Mouse (Mus musculus) heart, postnatal 0 days (tissue): ENCODE results near the gene Lamb1. TPM values are rescaled to one million over a fixed set of nuclear protein-coding genes. Genes with fewer than 3 reads are reported as not detected.

Experiments used
- ATAC-seq: fragments of 200-750 bp; cut with Nextera tagmentation; 2 replicates; pipeline ENCODE4 v1.8.0; 2017; ENCODE audit warnings: low read depth, moderate number of reproducible peaks, moderate library complexity; ENCODE audit not compliant: insufficient read depth
- DNase-seq: peaks from one replicate; pipeline ENCODE4 v3.0.0-alpha.2; 2016; ENCODE audit warnings: low spot score
- H3K27ac ChIP-seq: fragments of 300-500 bp; sonication (generic); 2 replicates; pipeline ENCODE4 v1.5.1; 2014; ENCODE audit warnings: low read depth, mild to moderate bottlenecking
- H3K27me3 ChIP-seq: fragments of 300-500 bp; sonication (generic); 2 replicates; pipeline ENCODE4 v1.6.1; 2014; ENCODE audit warnings: low read length, mixed read lengths; ENCODE audit not compliant: control insufficient read depth, insufficient read depth
- H3K36me3 ChIP-seq: fragments of 300-500 bp; sonication (generic); replicated peaks from 2 replicates; pipeline ENCODE4 v1.6.1; 2014; ENCODE audit warnings: low read length, mixed read lengths; ENCODE audit not compliant: control insufficient read depth, insufficient read depth
- H3K4me1 ChIP-seq: fragments of 300-500 bp; sonication (generic); 2 replicates; pipeline ENCODE4 v1.6.1; 2014; ENCODE audit warnings: antibody characterized with exemption; ENCODE audit not compliant: control insufficient read depth, insufficient read depth
- H3K4me2 ChIP-seq: fragments of 300-500 bp; sonication (generic); 2 replicates; pipeline ENCODE4 v1.6.1; 2014; ENCODE audit warnings: low read depth, mild to moderate bottlenecking, low read length, moderate library complexity
- H3K4me3 ChIP-seq: fragments of 300-500 bp; sonication (generic); 2 replicates; pipeline ENCODE4 v1.5.1; 2014; ENCODE audit warnings: low read depth, low read length
- H3K9ac ChIP-seq: fragments of 300-500 bp; sonication (generic); replicated peaks from 2 replicates; pipeline ENCODE4 v1.6.1; 2014; ENCODE audit warnings: low read depth, low read length, mixed read lengths
- H3K9me3 ChIP-seq: fragments of 300-500 bp; sonication (generic); replicated peaks from 2 replicates; pipeline ENCODE4 v1.6.1; 2016; ENCODE audit warnings: low read length; ENCODE audit not compliant: control insufficient read depth
- CTCF ChIP-seq: IDR thresholded peaks from 2 replicates; pipeline ENCODE4 v1.5.1; 2016; ENCODE audit warnings: antibody characterized with exemption, control low read depth, low read depth
- EP300 ChIP-seq: IDR thresholded peaks from 2 replicates; pipeline ENCODE4 v1.6.1; 2016; ENCODE audit warnings: antibody characterized with exemption, low read depth
- WGBS: fragments of 180-500 bp; shearing (Covaris S2); extraction: QIAGEN DNeasy Blood & Tissue Kit; methylation state at CpG from one replicate; pipeline ENCODE4 v1.1.7; 2014; 5-methylcytosine and 5-hydroxymethylcytosine counted together
- polyA plus RNA-seq: library from polyadenylated mRNA; unstranded; fragments of >200 nt; fragmentation: Nextera tagmentation; extraction: Ambion mirVana; gene quantifications from 2 replicates; pipeline ENCODE4 v1.2.1, GENCODE M21; 2015
- total RNA-seq: library from RNA; depleted of rRNA; stranded (reverse); fragments of >200 nt; gene quantifications from 2 replicates; pipeline ENCODE4 v1.2.3, GENCODE M21; 2014; ENCODE audit warnings: low replicate concordance

Lamb1 gene
- total and polyA plus RNA-seq, 2 experiments from 2014 or later, result 60.8 to 189 TPM

GRCm38 (mm10) chr12:31317670-31318408 is 52.8 kb downstream of the Lamb1 start:
- H3K4me1 ChIP-seq, result peaks cover 13% of the 10 kb centered on the region
- no peaks in the 10 kb centered on the region for H3K9me3 ChIP-seq
- H3K27me3 ChIP-seq, result no peaks in the 10 kb centered on the region
- H3K9ac ChIP-seq, result no peak overlapping the region
- WGBS, result 60% methylated on average over 7 of the region's 7 CpGs
- H3K27ac ChIP-seq, result peak overlapping the region; percentile 22
- H3K36me3 ChIP-seq, result peaks cover 97% of the 10 kb centered on the region
- DNase-seq (no peak), ATAC-seq (peak; percentile 12; the same call in 1 of the 2 replicates)
- no peak overlapping the region for H3K4me3 ChIP-seq
- H3K4me2 ChIP-seq, result no peak overlapping the region
- TF ChIP-seq CTCF, result no peak
- TF ChIP-seq EP300, result no peak

DNA sequence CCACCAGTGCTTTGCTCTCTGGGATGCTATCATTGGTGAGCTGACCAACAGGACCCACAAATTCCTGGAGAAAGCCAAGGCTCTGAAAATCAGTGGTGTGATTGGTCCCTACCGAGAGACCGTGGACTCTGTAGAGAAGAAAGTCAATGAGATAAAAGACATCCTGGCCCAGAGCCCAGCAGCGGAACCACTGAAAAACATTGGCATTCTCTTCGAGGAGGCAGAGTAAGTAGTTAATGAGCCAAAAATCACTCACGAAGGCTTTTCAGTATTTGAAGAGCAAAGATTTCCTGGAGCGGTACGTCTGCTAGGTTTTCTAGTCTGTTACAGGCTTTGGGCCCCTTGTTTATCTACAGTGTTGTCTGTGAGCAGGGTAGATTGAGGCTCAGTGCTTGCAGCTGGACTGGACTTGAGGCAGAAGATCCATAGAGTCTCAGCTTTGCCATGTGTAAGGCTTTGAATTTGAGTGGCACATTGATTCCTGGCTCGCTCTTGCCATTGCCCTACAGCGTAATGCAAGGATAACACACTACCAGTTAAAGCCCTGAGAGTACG is 53.5 kb downstream of the Lamb1 start:
- peaks cover 10% of the 10 kb centered on the region for H3K4me1 ChIP-seq
- no peaks in the 10 kb centered on the region for H3K27me3 ChIP-seq
- TF ChIP-seq CTCF (no peak), EP300 (no peak)
- ATAC-seq, result peak; percentile 35; the same call in 1 of the 2 replicates
- H3K4me3 ChIP-seq, result no peak overlapping the region
- H3K9me3 ChIP-seq, result no peaks in the 10 kb centered on the region
- H3K27ac ChIP-seq, result peak overlapping the region; percentile 22
- peak; percentile 72 for DNase-seq
- no peak overlapping the region for H3K4me2 ChIP-seq
- H3K36me3 ChIP-seq, result peaks cover 98% of the 10 kb centered on the region
- WGBS, result 36% methylated on average over 10 of the region's 10 CpGs
- no peak overlapping the region for H3K9ac ChIP-seq

GRCm38 (mm10) chr12:31320817-31321216 is 55.8 kb downstream of the Lamb1 start:
- no peak for TF ChIP-seq CTCF
- TF ChIP-seq EP300, result no peak
- H3K36me3 ChIP-seq, result peaks cover 99% of the 10 kb centered on the region

DNA sequence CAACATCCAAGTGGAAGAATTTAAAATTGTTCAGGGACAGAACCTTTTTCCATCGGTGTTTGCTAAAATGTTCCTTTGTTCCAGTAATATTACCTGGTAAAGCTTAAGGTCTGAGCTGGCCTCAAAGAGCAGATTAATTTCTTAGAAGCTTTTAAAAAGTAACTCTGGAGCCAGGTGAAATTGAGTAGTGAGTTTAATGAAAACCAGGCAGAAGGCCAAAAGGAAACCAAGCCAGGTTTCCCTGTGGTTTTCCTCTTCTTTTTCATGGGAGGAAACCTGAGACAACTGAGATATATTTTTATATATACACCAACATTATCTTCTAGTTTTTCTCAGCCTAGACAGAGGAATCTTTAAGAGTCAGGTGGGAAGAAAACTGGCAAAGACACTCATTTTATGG is 56.5 kb downstream of the Lamb1 start:
- Histone ChIP-seq H3K27me3 (no peaks in the 10 kb centered on the region), H3K4me2 (no peak overlapping the region), H3K4me1 (peaks cover 10% of the 10 kb centered on the region; the same call in 1 of the 2 replicates), H3K4me3 (no peak overlapping the region), H3K27ac (no peak overlapping the region), H3K9me3 (no peaks in the 10 kb centered on the region), H3K9ac (no peak overlapping the region), H3K36me3 (peaks cover 99% of the 10 kb centered on the region)
- DNase-seq (no peak), ATAC-seq (no peak)
- 93% methylated on average over 1 of the region's 1 CpGs for whole genome bisulfite sequencing
- no peak for TF ChIP-seq CTCF
- no peak for TF ChIP-seq EP300

More at GRCm38 (mm10) chr12:31320817-31321216, 55.8 kb downstream of the Lamb1 start:
- H3K27ac ChIP-seq, result no peak overlapping the region
- H3K27me3 ChIP-seq, result no peaks in the 10 kb centered on the region
- H3K4me3 ChIP-seq, result no peak overlapping the region
- DNase-seq (no peak), ATAC-seq (no peak)
- H3K9ac ChIP-seq, result no peak overlapping the region
- H3K4me1 ChIP-seq, result peaks cover 10% of the 10 kb centered on the region; the same call in 1 of the 2 replicates
- no peak overlapping the region for H3K4me2 ChIP-seq
- WGBS, result 78% methylated on average over 13 of the region's 13 CpGs
- H3K9me3 ChIP-seq, result no peaks in the 10 kb centered on the region

DNA sequence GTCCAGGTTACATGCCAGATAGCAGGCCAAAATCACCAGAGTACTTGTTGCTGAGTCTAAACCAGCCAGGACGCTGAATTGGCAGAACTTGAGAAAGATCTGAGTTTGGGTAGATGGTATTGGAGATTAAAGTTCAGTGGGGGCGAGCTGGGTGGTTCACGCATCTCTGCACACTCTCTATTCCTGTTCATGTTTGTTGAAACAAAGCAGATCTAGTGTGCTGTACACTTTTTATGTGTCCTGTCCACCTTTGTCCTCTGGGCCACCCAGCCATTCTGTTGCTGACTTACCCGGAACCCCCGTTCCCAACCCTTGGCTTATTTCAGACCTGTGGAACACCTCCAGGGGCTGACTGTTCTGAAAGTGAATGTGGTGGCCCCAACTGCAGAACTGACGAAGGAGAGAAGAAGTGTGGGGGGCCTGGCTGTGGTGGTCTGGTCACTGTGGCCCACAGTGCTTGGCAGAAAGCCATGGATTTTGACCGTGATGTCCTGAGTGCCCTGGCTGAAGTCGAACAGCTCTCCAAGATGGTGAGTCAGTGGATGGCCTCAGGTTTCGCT is 58.2 kb downstream of the Lamb1 start:
- H3K9ac ChIP-seq, result no peak overlapping the region
- H3K4me2 ChIP-seq, result no peak overlapping the region
- H3K27ac ChIP-seq, result no peak overlapping the region
- TF ChIP-seq CTCF (no peak), EP300 (no peak)
- 70% methylated on average over 9 of the region's 9 CpGs for WGBS
- no peak for ATAC-seq
- H3K4me1 ChIP-seq, result peaks cover 4% of the 10 kb centered on the region; the same call in 1 of the 2 replicates
- no peak overlapping the region for H3K4me3 ChIP-seq
- no peak for DNase-seq
- H3K9me3 ChIP-seq, result no peaks in the 10 kb centered on the region
- H3K27me3 ChIP-seq, result no peaks in the 10 kb centered on the region
- H3K36me3 ChIP-seq, result peaks cover 99% of the 10 kb centered on the region
